Mouse (Mus musculus) ES-E14 (cell line): ENCODE measurements around the gene Hsp90ab1. TPM values are rescaled to one million over a fixed set of nuclear protein-coding genes. Genes with fewer than 3 reads are reported as not detected.

Source experiments
- DNase-seq: peaks from one replicate; pipeline ENCODE4 v3.0.0-alpha.2; 2013; ENCODE audit warnings: low read depth, low spot score
- H3K27ac ChIP-seq: 2 replicates; pipeline ENCODE4 v1.5.1; 2012; ENCODE audit warnings: low read depth, mild to moderate bottlenecking, low read length, moderate library complexity, mixed read lengths; ENCODE audit not compliant: poor library complexity, insufficient read depth, severe bottlenecking
- H3K36me3 ChIP-seq: 2 replicates; pipeline ENCODE4 v1.6.1; 2012; ENCODE audit warnings: mild to moderate bottlenecking, low read length, moderate library complexity, mixed read lengths; ENCODE audit not compliant: control insufficient read depth, poor library complexity, insufficient read depth, severe bottlenecking
- H3K4me1 ChIP-seq, 2 experiments: fragments of 150-350 bp in 1 of 2; sonication (generic) in 1 of 2; 2 replicates each; pipeline ENCODE4 v1.6.1; 2012; ENCODE audit warnings: low read length in 2 of 2, mild to moderate bottlenecking in 1 of 2, mixed read lengths in 1 of 2; ENCODE audit not compliant: control insufficient read depth in 2 of 2, insufficient read depth in 2 of 2, poor library complexity in 1 of 2
- H3K4me3 ChIP-seq, 2 experiments: fragments of 150-350 bp in 1 of 2; sonication (generic) in 1 of 2; 2 replicates each; pipeline ENCODE4 v1.5.1; 2012; ENCODE audit warnings: low read length in 2 of 2, low read depth in 1 of 2, mild to moderate bottlenecking in 1 of 2, mixed read lengths in 1 of 2; ENCODE audit not compliant: insufficient read depth in 1 of 2, poor library complexity in 1 of 2, severe bottlenecking in 1 of 2
- H3K9ac ChIP-seq: 2 replicates; pipeline ENCODE4 v1.6.1; 2012; ENCODE audit warnings: low read depth, mild to moderate bottlenecking, low read length, mixed read lengths; ENCODE audit not compliant: poor library complexity, insufficient read depth, severe bottlenecking
- H3K9me3 ChIP-seq: fragments of 150-350 bp; sonication (generic); 2 replicates; pipeline ENCODE4 v1.6.1; 2012; ENCODE audit warnings: low read depth, mild to moderate bottlenecking, low read length; ENCODE audit not compliant: control insufficient read depth, insufficient read depth
- CHD2 ChIP-seq: IDR thresholded peaks from 2 replicates; pipeline ENCODE4 v1.6.1; 2014; ENCODE audit warnings: mild to moderate bottlenecking, low read depth, low read length, inconsistent platforms
- HCFC1 ChIP-seq: IDR thresholded peaks from 2 replicates; pipeline ENCODE4 v1.6.1; 2012; ENCODE audit warnings: low read length, inconsistent platforms, borderline replicate concordance; ENCODE audit not compliant: insufficient read depth
- MAFK ChIP-seq: IDR thresholded peaks from 2 replicates; pipeline ENCODE4 v1.6.1; 2014; ENCODE audit warnings: mild to moderate bottlenecking, low read depth, low read length, inconsistent platforms; ENCODE audit not compliant: insufficient read depth
- ZC3H11A ChIP-seq: IDR thresholded peaks from 2 replicates; pipeline ENCODE4 v1.6.1; 2012; ENCODE audit warnings: low read depth, mild to moderate bottlenecking, inconsistent platforms, low read length, borderline replicate concordance
- ZNF384 ChIP-seq: IDR thresholded peaks from 2 replicates; pipeline ENCODE4 v1.6.1; 2012; ENCODE audit warnings: low read depth, low read length, inconsistent platforms
- in situ Hi-C, 2 experiments: fragments of 600-800 bp; cut with MboI; formaldehyde crosslinking; loops; one replicate each; pipeline ENCODE4 v1.15.1; 2025; ENCODE audit warnings: low sequenced_read_pairs in 2 of 2, inconsistent platforms in 1 of 2; ENCODE audit not compliant: unreplicated experiment in 2 of 2
- total RNA-seq: library from RNA; depleted of rRNA; stranded (reverse); fragments of 300-350 nt; gene quantifications from 2 replicates; pipeline ENCODE4 v1.2.3, GENCODE M21; 2012

Hsp90ab1 gene
- total RNA-seq, 1 experiment: 1,660 TPM

- Histone ChIP-seq H3K4me1 (peaks cover 0 to 7% of the 10 kb centered on the region in 2 experiments; a peak in 1 of 4 replicates), H3K4me3 (no peak overlapping the region), H3K9me3 (no peaks in the 10 kb centered on the region), H3K36me3 (no peaks in the 10 kb centered on the region), H3K27ac (no peak overlapping the region), H3K9ac (no peak overlapping the region)
- in situ Hi-C loops: no loop called here
- TF ChIP-seq HCFC1: no peak
- TF ChIP-seq ZC3H11A: no peak
- no peak for TF ChIP-seq ZNF384
- TF ChIP-seq MAFK: no peak
- TF ChIP-seq CHD2: no peak
- no peak for DNase-seq
These were observed 36.8 kb downstream of the Hsp90ab1 start for GRCm38 (mm10) chr17:45536264-45536663.

GRCm38 (mm10) chr17:45532896-45533295 lies 40.2 kb downstream of the Hsp90ab1 start:
- TF ChIP-seq ZNF384 (no peak), CHD2 (no peak), HCFC1 (no peak), ZC3H11A (no peak), MAFK (no peak)
- in situ Hi-C loops: no loop called here
- Histone ChIP-seq H3K27ac (no peak overlapping the region), H3K4me1 (peaks cover 9 to 11% of the 10 kb centered on the region in 2 experiments; a peak in 2 of 4 replicates), H3K4me3 (no peak overlapping the region), H3K36me3 (no peaks in the 10 kb centered on the region), H3K9me3 (no peaks in the 10 kb centered on the region), H3K9ac (no peak overlapping the region)
- DNase-seq: no peak

DNA sequence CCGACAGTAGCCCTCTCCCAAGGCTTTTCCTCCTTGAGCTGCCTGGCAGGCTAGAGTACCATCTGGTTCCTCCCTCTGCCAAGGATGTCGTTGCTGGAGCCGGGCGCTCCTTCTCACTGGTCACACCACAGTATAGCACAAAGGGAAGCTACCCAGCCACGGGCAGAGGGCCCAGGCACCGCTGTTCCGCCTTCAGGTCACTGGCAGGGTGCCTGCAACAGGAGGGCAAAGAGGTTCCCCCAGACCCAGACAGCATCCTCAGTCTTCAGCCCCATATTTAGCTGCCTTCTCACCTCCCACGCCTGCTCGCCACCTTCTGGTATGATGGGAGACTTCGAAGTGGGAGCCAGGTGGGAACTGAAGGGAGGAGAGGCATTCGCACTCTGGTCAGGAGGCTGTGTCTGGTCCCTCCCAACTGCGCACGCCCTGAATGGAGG lies 42.7 kb downstream of the Hsp90ab1 start:
- H3K4me3 ChIP-seq: peak overlapping the region in 1 of 2 experiments; percentile 34; a peak in 1 of 4 replicates
- peaks cover 9 to 18% of the 10 kb centered on the region in 2 experiments; a peak in 3 of 4 replicates for H3K4me1 ChIP-seq
- TF ChIP-seq ZC3H11A (no peak), CHD2 (no peak), HCFC1 (no peak), ZNF384 (no peak), MAFK (no peak)
- no peaks in the 10 kb centered on the region for H3K9me3 ChIP-seq
- H3K36me3 ChIP-seq: no peaks in the 10 kb centered on the region
- in situ Hi-C loops: no loop called here
- H3K9ac ChIP-seq: no peak overlapping the region
- no peak for DNase-seq
- H3K27ac ChIP-seq: no peak overlapping the region

GRCm38 (mm10) chr17:45526571-45526970 lies 46.5 kb downstream of the Hsp90ab1 start:
- TF ChIP-seq ZC3H11A (no peak), ZNF384 (no peak), HCFC1 (no peak), CHD2 (no peak), MAFK (no peak)
- Histone ChIP-seq H3K36me3 (no peaks in the 10 kb centered on the region), H3K4me3 (peak overlapping the region; percentile 10 to 57; a peak in 3 of 4 replicates), H3K4me1 (peaks cover 9 to 18% of the 10 kb centered on the region in 2 experiments; a peak in 3 of 4 replicates), H3K9ac (no peak overlapping the region), H3K27ac (no peak overlapping the region; the same call in 1 of the 2 replicates), H3K9me3 (no peaks in the 10 kb centered on the region)
- no peak for DNase-seq
- in situ Hi-C loops: no loop called here

- in situ Hi-C loops: no loop called here
- no peak overlapping the region for H3K9ac ChIP-seq
- H3K27ac ChIP-seq: no peak overlapping the region
- H3K4me1 ChIP-seq: peaks cover 2 to 14% of the 10 kb centered on the region in 2 experiments; a peak in 3 of 4 replicates
- peaks cover 10% of the 10 kb centered on the region for H3K36me3 ChIP-seq
- no peak overlapping the region for H3K4me3 ChIP-seq
- DNase-seq: no peak
- TF ChIP-seq ZC3H11A (no peak), MAFK (no peak), CHD2 (no peak), HCFC1 (no peak), ZNF384 (no peak)
- H3K9me3 ChIP-seq: no peaks in the 10 kb centered on the region
These were observed 48.1 kb downstream of the Hsp90ab1 start for GRCm38 (mm10) chr17:45524961-45525360.
